Mouse (Mus musculus): ENCODE measurements at regions not wholly inside any gene's neighbourhood (a gene's known extent, or its start where the extent isn't known, plus 50 kb on each side); places are given as distances from the start of the nearest gene placed in this dataset.
A peak's percentile ranks its signal among the peaks of the same experiment; 100 is the strongest.

DNA sequence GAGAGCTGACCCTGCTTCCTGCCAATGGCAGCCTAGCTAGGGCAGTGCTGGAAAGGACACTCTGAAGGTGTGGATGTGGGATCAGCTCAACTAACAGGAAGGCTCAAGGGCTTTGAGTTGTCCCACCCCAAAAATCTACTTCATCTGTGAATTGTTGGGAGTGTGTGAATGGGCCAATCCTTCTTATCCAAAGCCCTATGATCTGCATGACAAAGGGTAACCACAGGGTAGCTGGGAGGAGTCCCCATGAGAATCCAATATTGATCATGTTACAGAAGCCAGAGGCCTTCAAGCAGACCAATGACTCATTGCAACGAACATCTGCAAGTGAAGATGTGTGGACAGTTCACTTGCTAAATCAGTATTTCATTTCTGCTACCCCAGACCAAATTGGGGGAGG, 51.1 kb upstream of the Adra1b start:
- Histone ChIP-seq H3K27me3 (replicated peaks; ENCODE audit: control insufficient read depth, insufficient read depth, low read length) (no peaks in the 10 kb centered on the region), H3K36me3 (ENCODE audit: control insufficient read depth, insufficient read depth, low read length) (no peaks in the 10 kb centered on the region), H3K4me3 (ENCODE audit: insufficient read depth, low read depth, low read length) (no peak overlapping the region), H3K27ac (ENCODE audit: insufficient read depth, low read depth, low read length) (no peak overlapping the region), H3K4me1 (ENCODE audit: control insufficient read depth, insufficient read depth, low read length) (peaks cover 4% of the 10 kb centered on the region; the same call in 1 of the 2 replicates)
- 78% methylated on average over 1 of the region's 1 CpGs for WGBS
- no peak for TF ChIP-seq CTCF (conservative IDR thresholded peaks at IDR 0.05; ENCODE audit: insufficient read depth, insufficient read length, low read depth, low read length)
- no peak for TF ChIP-seq POLR2A (IDR thresholded peaks at IDR 0.05; ENCODE audit: low read depth, low read length)
- DNase-seq, result no peak

GRCm38 (mm10) chr11:43958241-43958975, 57.4 kb upstream of the Adra1b start:
- Histone ChIP-seq H3K4me1 (ENCODE audit: control insufficient read depth, insufficient read depth, low read length) (peaks cover 6% of the 10 kb centered on the region), H3K4me3 (ENCODE audit: insufficient read depth, low read depth, low read length) (no peak overlapping the region), H3K27ac (ENCODE audit: insufficient read depth, low read depth, low read length) (no peak overlapping the region), H3K27me3 (replicated peaks; ENCODE audit: control insufficient read depth, insufficient read depth, low read length) (no peaks in the 10 kb centered on the region), H3K36me3 (ENCODE audit: control insufficient read depth, insufficient read depth, low read length) (no peaks in the 10 kb centered on the region)
- peak; percentile 48 for DNase-seq
- no peak for TF ChIP-seq POLR2A (IDR thresholded peaks at IDR 0.05; ENCODE audit: low read depth, low read length)
- TF ChIP-seq CTCF (conservative IDR thresholded peaks at IDR 0.05; ENCODE audit: insufficient read depth, insufficient read length, low read depth, low read length), result no peak
- 76% methylated on average over 3 of the region's 3 CpGs for WGBS

GRCm38 (mm10) chr11:43958976-43959315, 57.9 kb upstream of the Adra1b start:
- Histone ChIP-seq H3K27ac (ENCODE audit: insufficient read depth, low read depth, low read length) (no peak overlapping the region), H3K4me1 (ENCODE audit: control insufficient read depth, insufficient read depth, low read length) (peaks cover 6% of the 10 kb centered on the region), H3K27me3 (replicated peaks; ENCODE audit: control insufficient read depth, insufficient read depth, low read length) (no peaks in the 10 kb centered on the region), H3K36me3 (ENCODE audit: control insufficient read depth, insufficient read depth, low read length) (no peaks in the 10 kb centered on the region), H3K4me3 (ENCODE audit: insufficient read depth, low read depth, low read length) (no peak overlapping the region)
- TF ChIP-seq CTCF (conservative IDR thresholded peaks at IDR 0.05; ENCODE audit: insufficient read depth, insufficient read length, low read depth, low read length) (no peak), POLR2A (IDR thresholded peaks at IDR 0.05; ENCODE audit: low read depth, low read length) (no peak)
- DNase-seq, result no peak
- 37% methylated on average over 2 of the region's 2 CpGs for WGBS

- Histone ChIP-seq H3K4me3 (ENCODE audit: insufficient read depth, low read depth, low read length) (no peak overlapping the region), H3K27ac (ENCODE audit: insufficient read depth, low read depth, low read length) (no peak overlapping the region), H3K27me3 (replicated peaks; ENCODE audit: control insufficient read depth, insufficient read depth, low read length) (no peaks in the 10 kb centered on the region), H3K4me1 (ENCODE audit: control insufficient read depth, insufficient read depth, low read length) (peaks cover 6% of the 10 kb centered on the region), H3K36me3 (ENCODE audit: control insufficient read depth, insufficient read depth, low read length) (no peaks in the 10 kb centered on the region)
- DNase-seq, result no peak
- WGBS, result 80% methylated on average over 5 of the region's 5 CpGs
- TF ChIP-seq POLR2A (IDR thresholded peaks at IDR 0.05; ENCODE audit: low read depth, low read length) (no peak), CTCF (conservative IDR thresholded peaks at IDR 0.05; ENCODE audit: insufficient read depth, insufficient read length, low read depth, low read length) (no peak)
These were observed 59.5 kb upstream of the Adra1b start for GRCm38 (mm10) chr11:43960348-43961105.

GRCm38 (mm10) chr11:43961398-43962070, 60.5 kb upstream of the Adra1b start:
- TF ChIP-seq POLR2A (IDR thresholded peaks at IDR 0.05; ENCODE audit: low read depth, low read length) (no peak), CTCF (conservative IDR thresholded peaks at IDR 0.05; ENCODE audit: insufficient read depth, insufficient read length, low read depth, low read length) (no peak)

GRCm38 (mm10) chr11:43967764-43968163, 66.8 kb upstream of the Adra1b start:
- 84% methylated on average over 1 of the region's 1 CpGs for WGBS
- TF ChIP-seq POLR2A (IDR thresholded peaks at IDR 0.05; ENCODE audit: low read depth, low read length), result no peak
- TF ChIP-seq CTCF (conservative IDR thresholded peaks at IDR 0.05; ENCODE audit: insufficient read depth, insufficient read length, low read depth, low read length), result no peak
- H3K27me3 ChIP-seq (replicated peaks; ENCODE audit: control insufficient read depth, insufficient read depth, low read length), result no peaks in the 10 kb centered on the region
- no peaks in the 10 kb centered on the region for H3K36me3 ChIP-seq (ENCODE audit: control insufficient read depth, insufficient read depth, low read length)
- no peak for DNase-seq
- H3K4me1 ChIP-seq (ENCODE audit: control insufficient read depth, insufficient read depth, low read length), result no peaks in the 10 kb centered on the region
- no peak overlapping the region for H3K27ac ChIP-seq (ENCODE audit: insufficient read depth, low read depth, low read length)
- H3K4me3 ChIP-seq (ENCODE audit: insufficient read depth, low read depth, low read length), result no peak overlapping the region

More at GRCm38 (mm10) chr11:43961398-43962070, 60.5 kb upstream of the Adra1b start:
- H3K4me1 ChIP-seq (ENCODE audit: control insufficient read depth, insufficient read depth, low read length), result peaks cover 6% of the 10 kb centered on the region
- no peaks in the 10 kb centered on the region for H3K27me3 ChIP-seq (replicated peaks; ENCODE audit: control insufficient read depth, insufficient read depth, low read length)
- no peaks in the 10 kb centered on the region for H3K36me3 ChIP-seq (ENCODE audit: control insufficient read depth, insufficient read depth, low read length)
- DNase-seq, result no peak
- no peak overlapping the region for H3K4me3 ChIP-seq (ENCODE audit: insufficient read depth, low read depth, low read length)
- WGBS, result 72% methylated on average over 6 of the region's 6 CpGs
- no peak overlapping the region for H3K27ac ChIP-seq (ENCODE audit: insufficient read depth, low read depth, low read length)

DNA sequence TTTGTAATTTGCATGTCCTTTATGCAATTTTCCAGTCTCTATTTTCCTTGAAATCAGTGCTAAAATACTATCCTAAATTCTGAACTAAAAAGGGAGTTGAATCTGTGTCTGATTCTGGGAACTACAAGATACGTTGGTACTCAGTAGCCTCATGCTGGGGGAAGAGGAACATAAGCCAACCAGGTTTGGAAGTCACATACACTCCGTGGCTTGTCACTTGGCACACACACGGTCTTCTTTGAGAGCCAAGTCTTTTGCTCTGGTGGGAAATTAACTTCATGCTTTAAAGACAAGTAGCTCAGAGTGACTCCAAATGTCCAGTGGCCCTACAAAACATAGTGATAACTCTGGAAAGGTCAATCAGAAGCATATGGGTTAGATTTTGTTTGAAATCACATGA, 70.9 kb upstream of the Adra1b start:
- no peaks in the 10 kb centered on the region for H3K4me1 ChIP-seq (ENCODE audit: control insufficient read depth, insufficient read depth, low read length)
- no peak overlapping the region for H3K27ac ChIP-seq (ENCODE audit: insufficient read depth, low read depth, low read length)
- TF ChIP-seq POLR2A (IDR thresholded peaks at IDR 0.05; ENCODE audit: low read depth, low read length) (no peak), CTCF (conservative IDR thresholded peaks at IDR 0.05; ENCODE audit: insufficient read depth, insufficient read length, low read depth, low read length) (no peak)
- WGBS, result 66% methylated on average over 3 of the region's 3 CpGs
- no peaks in the 10 kb centered on the region for H3K36me3 ChIP-seq (ENCODE audit: control insufficient read depth, insufficient read depth, low read length)
- DNase-seq, result no peak
- no peaks in the 10 kb centered on the region for H3K27me3 ChIP-seq (replicated peaks; ENCODE audit: control insufficient read depth, insufficient read depth, low read length)
- H3K4me3 ChIP-seq (ENCODE audit: insufficient read depth, low read depth, low read length), result no peak overlapping the region
